ENCODE assay signal across 21 mouse cellular contexts in genomic region chr12:80794522-80794921, GRCm38 (mm10). TPM values are rescaled to one million over a fixed set of nuclear protein-coding genes. Genes with fewer than 3 reads are reported as not detected.
"Had no signal": no experiment of that assay in that cellular context is flagged by ENCODE, and none has a peak within 500 bp of the region (broad histone marks: within the 10 kb centered on the region; RNA-seq: fewer than 3 reads in every experiment).

No protein-coding gene starts in this region.

- ATAC-seq: liver, embryonic 12.5 days; midbrain, embryonic 15.5 days had no signal

- H3K4me2 ChIP-seq: kidney, embryonic 15.5 days; limb, embryonic 12.5 days; limb, embryonic 15.5 days; midbrain, embryonic 11.5 days; midbrain, embryonic 15.5 days; neural tube, embryonic 13.5 days had no signal

- H3K36me3 ChIP-seq: kidney, embryonic 15.5 days; limb, embryonic 12.5 days; limb, embryonic 15.5 days; midbrain, embryonic 15.5 days; neural tube, embryonic 13.5 days had no signal

- DNase-seq: kidney, adult 11 months; kidney, adult 8-10 months; kidney, postnatal 10 days; kidney, postnatal 36 days; layer of hippocampus, adult 9-11 months; lung, adult 2 months; lung, postnatal 14 days; lung, postnatal 4 days; retina, postnatal 1 day; right cerebral cortex, postnatal 25 days had no signal

- H3K27ac ChIP-seq: kidney, embryonic 15.5 days; limb, embryonic 12.5 days; limb, embryonic 15.5 days; midbrain, embryonic 15.5 days; neural tube, embryonic 13.5 days had no signal

- H3K9ac ChIP-seq: kidney, embryonic 15.5 days; limb, embryonic 12.5 days; limb, embryonic 15.5 days; liver, embryonic 12.5 days; liver, embryonic 15.5 days; midbrain, embryonic 15.5 days; neural tube, embryonic 13.5 days had no signal

- H3K9me3 ChIP-seq: kidney, embryonic 15.5 days; limb, embryonic 12.5 days; limb, embryonic 15.5 days; liver, embryonic 12.5 days; liver, embryonic 15.5 days; midbrain, embryonic 15.5 days; neural tube, embryonic 13.5 days had no signal

- H3K4me3 ChIP-seq: kidney, embryonic 15.5 days; limb, embryonic 12.5 days; limb, embryonic 15.5 days; liver, embryonic 12.5 days; liver, embryonic 15.5 days; midbrain, embryonic 15.5 days; neural tube, embryonic 13.5 days had no signal

- H3K27me3 ChIP-seq: kidney, embryonic 15.5 days; limb, embryonic 12.5 days; limb, embryonic 15.5 days; liver, embryonic 12.5 days; liver, embryonic 15.5 days; midbrain, embryonic 15.5 days; neural tube, embryonic 13.5 days had no signal

RNA-seq across cellular contexts. Expression of gene Ccdc177, which starts 34.0 kb away (rescaled TPM):
- total RNA-seq: megakaryocyte-erythroid progenitor cell, adult 5-6 weeks; neutrophil, adult 5-6 weeks had no signal
- polyA plus RNA-seq: liver, embryonic 12.5 days; liver, embryonic 15.5 days; lung, adult 2 months; spleen, adult 2 months had no signal
